29 mouse cellular contexts compared by ENCODE assay signal in the genomic region with DNA sequence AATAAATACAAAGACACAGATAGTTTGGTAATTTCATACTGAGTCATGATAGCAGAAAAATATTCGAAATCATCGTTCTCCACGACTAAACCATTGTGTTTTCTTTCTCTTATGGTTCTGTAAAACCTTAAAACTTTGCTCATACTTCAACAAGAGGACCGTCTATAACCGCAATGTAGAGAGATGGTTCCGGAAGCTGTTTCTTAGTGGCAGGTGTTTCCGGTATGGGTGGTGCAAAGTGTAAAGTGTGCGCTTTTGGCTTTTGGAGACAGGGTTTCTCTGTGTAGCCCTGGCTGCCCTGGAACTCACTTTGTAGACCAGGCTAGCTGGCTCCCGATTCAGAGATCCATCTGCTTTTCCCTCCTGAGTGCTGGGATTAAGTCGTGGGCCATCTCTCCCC. TPM values are rescaled to one million over a fixed set of nuclear protein-coding genes. Genes with fewer than 3 reads are reported as not detected.
DNase-seq lines count a peak whose midpoint lies in the region; ATAC-seq and TF ChIP-seq lines count a peak whose summit lies in the region.
"Had no signal": no experiment of that assay in that cellular context is flagged by ENCODE, and none has a peak within 500 bp of the region (broad histone marks: within the 10 kb centered on the region; RNA-seq: fewer than 3 reads in every experiment).

No protein-coding gene starts in this region.

- H3K4me3 ChIP-seq in spleen, adult 2 months (ENCODE audit: extremely low read depth, insufficient read depth, insufficient read length): peak overlapping the region; percentile 23; the same call in 1 of the 2 replicates
- H3K4me3 ChIP-seq: embryonic facial prominence, embryonic 13.5 days; erythroblast, embryonic 14.5 days; forebrain, embryonic 12.5 days; heart, embryonic 13.5 days; kidney, embryonic 15.5 days; limb, embryonic 13.5 days; liver, embryonic 12.5 days; midbrain, embryonic 12.5 days had no signal

- H3K36me3 ChIP-seq in spleen, adult 2 months (ENCODE audit: control insufficient read depth, insufficient read depth, low read length): no peaks in the 10 kb centered on the region
- H3K36me3 ChIP-seq: embryonic facial prominence, embryonic 13.5 days; forebrain, embryonic 12.5 days; heart, embryonic 13.5 days; kidney, embryonic 15.5 days; limb, embryonic 13.5 days; liver, embryonic 12.5 days; midbrain, embryonic 12.5 days had no signal

- peak in 1 of 2 experiments; percentile 8 for DNase-seq in spleen, adult 2 months (ENCODE audit: low read depth in 1 of 2, low spot score in 2 of 2)
- DNase-seq in spleen, adult 18-20 months: no peak
- peak; percentile 56 for DNase-seq in T-cell, adult 2 months (ENCODE audit: low spot score)
- DNase-seq in thymus, postnatal 25 days: peak; percentile 42
- no peak for DNase-seq in ovary, postnatal 10 days (ENCODE audit: low spot score)
- DNase-seq in embryo, embryonic 9.5 days (ENCODE audit: extremely low spot score): no peak
- no peak for DNase-seq in urinary bladder, postnatal 14 days (ENCODE audit: low spot score)
- DNase-seq: adrenal gland, postnatal 36 days; cerebellum, adult 11-12 months; cerebellum, postnatal 14 days; gastrocnemius, postnatal 10 days; heart, adult 18-20 months; heart, postnatal 14 days; kidney, adult 11 months; kidney, postnatal 4 days; lung, adult 18-20 months; lung, postnatal 10 days; right cerebral cortex, postnatal 14 days had no signal

- TF ChIP-seq CTCF in spleen, adult 2 months (IDR thresholded peaks at IDR 0.05; ENCODE audit: extremely low read depth, insufficient read depth, insufficient read length, insufficient replicate concordance): no peak

- WGBS in spleen, adult 2 months: 75% methylated on average over 10 of the region's 10 CpGs

- peak overlapping the region; percentile 75 for H3K27ac ChIP-seq in spleen, adult 2 months (ENCODE audit: insufficient read depth, low read length)
- H3K27ac ChIP-seq: embryonic facial prominence, embryonic 13.5 days; forebrain, embryonic 12.5 days; heart, embryonic 13.5 days; hindbrain, postnatal 0 days; kidney, embryonic 15.5 days; limb, embryonic 13.5 days; liver, embryonic 12.5 days; midbrain, embryonic 12.5 days; stomach, postnatal 0 days had no signal

- no peaks in the 10 kb centered on the region for H3K27me3 ChIP-seq in spleen, adult 2 months (ENCODE audit: control insufficient read depth, insufficient read depth, low read length)
- H3K27me3 ChIP-seq: embryonic facial prominence, embryonic 13.5 days; forebrain, embryonic 12.5 days; heart, embryonic 13.5 days; kidney, embryonic 15.5 days; limb, embryonic 13.5 days; liver, embryonic 12.5 days; midbrain, embryonic 12.5 days had no signal

- no peak for TF ChIP-seq POLR2A in spleen, adult 2 months (IDR thresholded peaks at IDR 0.05; ENCODE audit: low read depth, low read length)

- no peaks in the 10 kb centered on the region for H3K4me1 ChIP-seq in spleen, adult 2 months (ENCODE audit: control insufficient read depth, insufficient read depth, insufficient read length)
- H3K4me1 ChIP-seq: embryonic facial prominence, embryonic 13.5 days; forebrain, embryonic 12.5 days; heart, embryonic 13.5 days; kidney, embryonic 15.5 days; limb, embryonic 13.5 days; liver, embryonic 12.5 days; midbrain, embryonic 12.5 days had no signal

- peak; percentile 80 for ATAC-seq in inflammation-experienced regulatory T-cells, adult 6 months
- ATAC-seq: hindbrain, postnatal 0 days; liver, embryonic 12.5 days had no signal

RNA-seq across cellular contexts. Expression of a gene that starts 11.4 kb away (rescaled TPM):
- 150 and 162 TPM in 2 replicates for polyA plus RNA-seq in spleen, adult 2 months (2012; rRNA removed)
- polyA plus RNA-seq in inflammation-experienced regulatory T-cells, adult 6 months (2017; shearing (Covaris generic)): 100 to 1,000 TPM in 2 of 3 experiments, 10 to 100 TPM in 1; 87.6 to 106 (median 103) TPM

RNA-seq across cellular contexts. Expression of a gene that starts 17.3 kb away (rescaled TPM):
- polyA plus RNA-seq in spleen, adult 2 months (2012; rRNA removed): 7.0 and 9.9 TPM in 2 replicates
- 10 to 100 TPM; 26.7 to 33.8 (median 27.6) TPM for polyA plus RNA-seq in inflammation-experienced regulatory T-cells, adult 6 months (2017; shearing (Covaris generic))

RNA-seq across cellular contexts. Expression of a gene that starts 53.3 kb away (rescaled TPM):
- polyA plus RNA-seq in spleen, adult 2 months (2012; rRNA removed): 21.2 and 28.3 TPM in 2 replicates
- 1 to 10 TPM; 2.9 to 4.3 (median 3.3) TPM for polyA plus RNA-seq in inflammation-experienced regulatory T-cells, adult 6 months (2017; shearing (Covaris generic))

Comparison
In these comparisons a context has a peak if more than half of its experiments do, and no peak if none do; other contexts are left out.
1. DNase-seq: peak in T-cell, adult 2 months (single experiment) and thymus, postnatal 25 days (single experiment); none in spleen, adult 18-20 months (0 of 2), ovary, postnatal 10 days (single experiment), embryo, embryonic 9.5 days (single experiment) and urinary bladder, postnatal 14 days (single experiment).